8 mouse cellular contexts compared by ENCODE assay signal in genomic region chr6:89362281-89363106, GRCm38 (mm10). TPM values are rescaled to one million over a fixed set of nuclear protein-coding genes. Genes with fewer than 3 reads are reported as not detected.
DNase-seq lines count a peak whose midpoint lies in the region; ATAC-seq and TF ChIP-seq lines count a peak whose summit lies in the region.

TSS of gene Plxna1 (minus strand) at chr6:89362620.

- peak within 1 kb of the TSS; percentile 89 for H3K9ac ChIP-seq in MEL (ENCODE audit: control insufficient read depth, low read depth, low read length, poor library complexity, severe bottlenecking)
- peak within 1 kb of the TSS; percentile 97 for H3K9ac ChIP-seq in forebrain, embryonic 11.5 days (ENCODE audit: low read length)
- peak within 1 kb of the TSS; percentile 97 for H3K9ac ChIP-seq in heart, embryonic 14.5 days (ENCODE audit: low read length)
- peak within 1 kb of the TSS; percentile 79 for H3K9ac ChIP-seq in liver, postnatal 0 days (replicated peaks)
- H3K9ac ChIP-seq in neural tube, embryonic 15.5 days (replicated peaks) = peak within 1 kb of the TSS; percentile 94

- peak within 1 kb of the TSS; percentile 73 to 97 for H3K4me3 ChIP-seq in MEL (ENCODE audit: control insufficient read depth in 1 of 2, insufficient read depth in 1 of 2, low read depth in 2 of 2, low read length in 2 of 2)
- peak within 1 kb of the TSS; percentile 98 for H3K4me3 ChIP-seq in forebrain, embryonic 11.5 days (ENCODE audit: low read depth, low read length)
- peak within 1 kb of the TSS; percentile 96 to 99 for H3K4me3 ChIP-seq in heart, embryonic 14.5 days (ENCODE audit: control insufficient read depth in 1 of 2, insufficient read depth in 1 of 2, low read depth in 1 of 2, low read length in 2 of 2)
- H3K4me3 ChIP-seq in liver, postnatal 0 days (ENCODE audit: low read depth, low read length) = peak within 1 kb of the TSS; percentile 73
- peak within 1 kb of the TSS; percentile 93 for H3K4me3 ChIP-seq in neural tube, embryonic 15.5 days (replicated peaks)

- TF ChIP-seq POLR2A in MEL (IDR thresholded peaks at IDR 0.05; ENCODE audit: control insufficient read depth in 1 of 2, insufficient read depth in 1 of 2, low read depth in 1 of 2, low read length in 2 of 2, poor library complexity in 1 of 2) = peak; percentile 66 to 85; a peak in 3 of 4 replicates
- peak; percentile 95 for TF ChIP-seq POLR2A in brain, embryonic 14.5 days (IDR thresholded peaks at IDR 0.05; ENCODE audit: borderline replicate concordance, extremely low read depth, insufficient read depth, insufficient read length, poor library complexity, severe bottlenecking)

- peaks cover 0 to 9% of the 10 kb centered on the region in 2 experiments; a peak in 1 of 4 replicates for H3K36me3 ChIP-seq in MEL (ENCODE audit: control insufficient read depth in 1 of 2, insufficient read depth in 2 of 2, low read length in 2 of 2)
- no peaks in the 10 kb centered on the region for H3K36me3 ChIP-seq in forebrain, embryonic 11.5 days (ENCODE audit: control insufficient read depth, insufficient read depth, low read length)
- no peaks in the 10 kb centered on the region for H3K36me3 ChIP-seq in heart, embryonic 14.5 days (ENCODE audit: control insufficient read depth, insufficient read depth, low read length)
- H3K36me3 ChIP-seq in liver, postnatal 0 days (replicated peaks; ENCODE audit: insufficient read depth, low read length) = no peaks in the 10 kb centered on the region
- H3K36me3 ChIP-seq in neural tube, embryonic 15.5 days = no peaks in the 10 kb centered on the region

- peak; percentile 77 for ATAC-seq in forebrain, embryonic 11.5 days (replicated peaks; ENCODE audit: low FRiP score)
- peak; percentile 65 for ATAC-seq in heart, embryonic 14.5 days (ENCODE audit: insufficient number of reproducible peaks, insufficient read depth, low FRiP score, low read depth)
- ATAC-seq in liver, postnatal 0 days = peak; percentile 87
- ATAC-seq in neural tube, embryonic 15.5 days (ENCODE audit: low FRiP score) = peak; percentile 88

- TF ChIP-seq EP300 in MEL (IDR thresholded peaks at IDR 0.05; ENCODE audit: low read depth in 1 of 2, low read length in 2 of 2) = no peak
- TF ChIP-seq EP300 in liver, postnatal 0 days (IDR thresholded peaks at IDR 0.05; ENCODE audit: low read depth) = no peak

- H3K4me2 ChIP-seq in forebrain, embryonic 11.5 days (ENCODE audit: low read depth, low read length, severe bottlenecking) = peak within 1 kb of the TSS; percentile 96
- H3K4me2 ChIP-seq in heart, embryonic 14.5 days (ENCODE audit: low read length) = peak within 1 kb of the TSS; percentile 98
- peak within 1 kb of the TSS; percentile 91 for H3K4me2 ChIP-seq in liver, postnatal 0 days (ENCODE audit: low read depth, low read length)
- peak within 1 kb of the TSS; percentile 98 for H3K4me2 ChIP-seq in neural tube, embryonic 15.5 days

- peak; percentile 52 for DNase-seq in MEL (ENCODE audit: low read depth, low spot score)
- peak; percentile 77 for DNase-seq in brain, embryonic 14.5 days (ENCODE audit: low read depth)
- peak; percentile 89 for DNase-seq in forebrain, embryonic 11.5 days (ENCODE audit: low spot score)
- peak; percentile 80 for DNase-seq in kidney, postnatal 10 days
- peak; percentile 69 for DNase-seq in liver, postnatal 0 days
- peak; percentile 33 to 51 for DNase-seq in thymus, postnatal 36 days

- no peak within 1 kb of the TSS for H3K27ac ChIP-seq in MEL (ENCODE audit: control insufficient read depth, low read depth, low read length)
- H3K27ac ChIP-seq in forebrain, embryonic 11.5 days (ENCODE audit: low read depth, low read length) = peak within 1 kb of the TSS; percentile 12; the same call in 1 of the 2 replicates
- H3K27ac ChIP-seq in heart, embryonic 14.5 days (replicated peaks in 1 of 2; ENCODE audit: control insufficient read depth in 1 of 2, insufficient read depth in 1 of 2, low read depth in 2 of 2, low read length in 2 of 2) = peak within 1 kb of the TSS in 1 of 2 experiments; percentile 74; a peak in 2 of 4 replicates
- H3K27ac ChIP-seq in liver, postnatal 0 days (ENCODE audit: low read depth) = no peak within 1 kb of the TSS
- peak within 1 kb of the TSS; percentile 87 for H3K27ac ChIP-seq in neural tube, embryonic 15.5 days (replicated peaks)

- no peaks in the 10 kb centered on the region for H3K9me3 ChIP-seq in MEL (replicated peaks; ENCODE audit: insufficient read depth, low read length)
- H3K9me3 ChIP-seq in forebrain, embryonic 11.5 days (ENCODE audit: control insufficient read depth, low read length) = no peaks in the 10 kb centered on the region
- no peaks in the 10 kb centered on the region for H3K9me3 ChIP-seq in heart, embryonic 14.5 days (ENCODE audit: control insufficient read depth, low read length)
- no peaks in the 10 kb centered on the region for H3K9me3 ChIP-seq in liver, postnatal 0 days (ENCODE audit: low read length)
- no peaks in the 10 kb centered on the region for H3K9me3 ChIP-seq in neural tube, embryonic 15.5 days (replicated peaks)

- under 1% methylated on average over 81 of the region's 110 CpGs for WGBS in forebrain, embryonic 11.5 days
- under 1% methylated on average over 79 of the region's 110 CpGs for WGBS in heart, embryonic 14.5 days
- 4% methylated on average over 66 of the region's 110 CpGs for WGBS in liver, postnatal 0 days (ENCODE audit: insufficient replicate concordance)
- WGBS in neural tube, embryonic 15.5 days = under 1% methylated on average over 89 of the region's 110 CpGs

- TF ChIP-seq CTCF in MEL (IDR thresholded peaks at IDR 0.05 in 2 of 3, conservative IDR thresholded peaks at IDR 0.05 in 1 of 3; ENCODE audit: control insufficient read depth in 1 of 3, insufficient read depth in 1 of 3, low read depth in 2 of 3, low read length in 3 of 3, poor library complexity in 1 of 3, severe bottlenecking in 1 of 3) = peak in 2 of 3 experiments; percentile 53 to 89; a peak in 4 of 6 replicates
- peak; percentile 57 for TF ChIP-seq CTCF in brain, embryonic 14.5 days (IDR thresholded peaks at IDR 0.05; ENCODE audit: borderline replicate concordance, extremely low read depth, insufficient read depth, insufficient read length)
- peak; percentile 38 for TF ChIP-seq CTCF in liver, postnatal 0 days (IDR thresholded peaks at IDR 0.05; ENCODE audit: low read depth)

- H3K79me2 ChIP-seq in MEL (ENCODE audit: control insufficient read depth, insufficient read depth, low read length, poor library complexity) = peaks cover 16% of the 10 kb centered on the region

- peak; percentile 51 for TF ChIP-seq RAD21 in MEL (IDR thresholded peaks at IDR 0.05; ENCODE audit: low read depth, low read length)

- H3K27me3 ChIP-seq in MEL (ENCODE audit: control insufficient read depth in 1 of 2, insufficient read depth in 2 of 2, low read length in 2 of 2) = no peaks in the 10 kb centered on the region
- peaks cover 6% of the 10 kb centered on the region for H3K27me3 ChIP-seq in forebrain, embryonic 11.5 days (ENCODE audit: control insufficient read depth, insufficient read depth, low read length)
- peaks cover 7% of the 10 kb centered on the region for H3K27me3 ChIP-seq in heart, embryonic 14.5 days (ENCODE audit: control insufficient read depth, insufficient read depth, low read length)
- H3K27me3 ChIP-seq in liver, postnatal 0 days (ENCODE audit: insufficient read depth, low read length) = peaks cover 14% of the 10 kb centered on the region
- peaks cover 6% of the 10 kb centered on the region; the same call in 1 of the 2 replicates for H3K27me3 ChIP-seq in neural tube, embryonic 15.5 days (replicated peaks)

- H3K4me1 ChIP-seq in MEL (ENCODE audit: control insufficient read depth in 1 of 2, insufficient read depth in 2 of 2, low read length in 2 of 2) = peaks cover 0 to 34% of the 10 kb centered on the region in 2 experiments
- peaks cover 24% of the 10 kb centered on the region for H3K4me1 ChIP-seq in forebrain, embryonic 11.5 days (replicated peaks; ENCODE audit: control insufficient read depth, insufficient read depth, low read length)
- peaks cover 26 to 33% of the 10 kb centered on the region in 2 experiments for H3K4me1 ChIP-seq in heart, embryonic 14.5 days (ENCODE audit: control insufficient read depth in 2 of 2, insufficient read depth in 2 of 2, low read length in 2 of 2)
- H3K4me1 ChIP-seq in liver, postnatal 0 days (ENCODE audit: insufficient read depth) = peaks cover 12% of the 10 kb centered on the region
- H3K4me1 ChIP-seq in neural tube, embryonic 15.5 days = peaks cover 45% of the 10 kb centered on the region

TF ChIP-seq in MEL, 35 proteins besides CTCF, POLR2A, EP300 and RAD21 (continues in another document):
- TF ChIP-seq CHD2 (IDR thresholded peaks at IDR 0.05; ENCODE audit: low read length) = no peak
- no peak for TF ChIP-seq USF2 (IDR thresholded peaks at IDR 0.05; ENCODE audit: borderline replicate concordance in 1 of 2, insufficient read depth in 1 of 2, low read depth in 1 of 2, low read length in 2 of 2)
- peak; percentile 49; the same call in 1 of the 2 replicates for TF ChIP-seq MAZ (IDR thresholded peaks at IDR 0.05; ENCODE audit: low read depth, low read length)
- TF ChIP-seq MAX (IDR thresholded peaks at IDR 0.05; ENCODE audit: low read length) = no peak
- TF ChIP-seq UBTF (IDR thresholded peaks at IDR 0.05; ENCODE audit: borderline replicate concordance, insufficient read depth, low read depth, low read length) = no peak
- no peak for TF ChIP-seq JUND (IDR thresholded peaks at IDR 0.05; ENCODE audit: low read depth, low read length)
- TF ChIP-seq ZC3H11A (IDR thresholded peaks at IDR 0.05; ENCODE audit: low read depth, low read length) = peak; percentile 65
- TF ChIP-seq NELFE (IDR thresholded peaks at IDR 0.05; ENCODE audit: low read depth, low read length) = peak; percentile 58
- TF ChIP-seq MEF2A (IDR thresholded peaks at IDR 0.05; ENCODE audit: extremely low read depth, insufficient replicate concordance, low read depth, low read length, poor library complexity, severe bottlenecking) = no peak
- TF ChIP-seq BHLHE40 (IDR thresholded peaks at IDR 0.05; ENCODE audit: borderline replicate concordance, low read depth, low read length) = no peak
- no peak for TF ChIP-seq ZNF384 (IDR thresholded peaks at IDR 0.05; ENCODE audit: low read depth, low read length)
- TF ChIP-seq NRF1 (IDR thresholded peaks at IDR 0.05; ENCODE audit: insufficient read depth, low read depth, low read length, poor library complexity, severe bottlenecking) = peak; percentile 74
- TF ChIP-seq TBP (IDR thresholded peaks at IDR 0.05; ENCODE audit: low read depth, low read length) = no peak

RNA-seq across cellular contexts. Expression of gene Plxna1, which starts in this region (rescaled TPM):
- total RNA-seq in MEL (2012; rRNA removed) = 6.7 and 7.2 TPM in 2 replicates
- polyA plus RNA-seq in MEL (2012; ENCODE audit: insufficient read depth in 1 of 2, insufficient read length in 2 of 2, low read depth in 1 of 2, low replicate concordance in 2 of 2, missing spikeins in 1 of 2) = 10 to 100 TPM in 1 of 2 experiments, not detected in 1; 25.8 TPM
- polyA plus RNA-seq in brain, embryonic 14.5 days (2012; rRNA removed) = 118 and 171 TPM in 2 replicates
- 38.0 and 41.5 TPM in 2 replicates for polyA plus RNA-seq in forebrain, embryonic 11.5 days (2014; fragmentation: Nextera tagmentation; extraction: Ambion mirVana)
- 9.7 and 11.1 TPM in 2 replicates for polyA plus RNA-seq in heart, embryonic 14.5 days (2014; fragmentation: Nextera tagmentation; extraction: Ambion mirVana)
- polyA plus RNA-seq in liver, postnatal 0 days (2015; fragmentation: Nextera tagmentation; extraction: Ambion mirVana) = 1.7 TPM in 2 replicates
- polyA plus RNA-seq in neural tube, embryonic 15.5 days (2015; fragmentation: Nextera tagmentation; extraction: Ambion mirVana) = 34.8 and 36.4 TPM in 2 replicates

Comparison
In these comparisons a context has a peak if more than half of its experiments do, and no peak if none do; other contexts are left out.
1. H3K27ac ChIP-seq: peak in forebrain, embryonic 11.5 days (single experiment) and neural tube, embryonic 15.5 days (single experiment); none in MEL (single experiment) and liver, postnatal 0 days (single experiment).
2. Peak in every context shown above with its lines, with median percentiles within 50 percentile points of each other: DNase-seq, H3K4me3 ChIP-seq, H3K9ac ChIP-seq, CTCF ChIP-seq, ATAC-seq and H3K4me2 ChIP-seq.